Mouse (Mus musculus) hindbrain, embryonic 11.5 days (tissue): Measurements from ENCODE around the gene Myom1. TPM values are rescaled to one million over a fixed set of nuclear protein-coding genes. Genes with fewer than 3 reads are reported as not detected.

Experiments used
- ATAC-seq: fragments of 200-750 bp; cut with Nextera tagmentation; 2 replicates; pipeline ENCODE4 v1.8.0; 2017; ENCODE audit warnings: mild to moderate bottlenecking, moderate TSS enrichment, moderate library complexity; ENCODE audit not compliant: low FRiP score
- DNase-seq: peaks from one replicate; pipeline ENCODE4 v3.0.0-alpha.2; 2015; ENCODE audit warnings: low spot score
- H3K27ac ChIP-seq: fragments of 300-500 bp; sonication (generic); 2 replicates; pipeline ENCODE4 v1.5.1; 2014; ENCODE audit warnings: mild to moderate bottlenecking, low read depth, low read length
- H3K27me3 ChIP-seq: fragments of 300-500 bp; sonication (generic); 2 replicates; pipeline ENCODE4 v1.6.1; 2014; ENCODE audit warnings: mild to moderate bottlenecking, low read length, moderate library complexity, mixed read lengths; ENCODE audit not compliant: control insufficient read depth, insufficient read depth
- H3K36me3 ChIP-seq: fragments of 300-500 bp; sonication (generic); 2 replicates; pipeline ENCODE4 v1.6.1; 2014; ENCODE audit warnings: mild to moderate bottlenecking, low read length, moderate library complexity, mixed read lengths; ENCODE audit not compliant: control insufficient read depth, insufficient read depth
- H3K4me1 ChIP-seq: fragments of 300-500 bp; sonication (generic); replicated peaks from 2 replicates; pipeline ENCODE4 v1.6.1; 2014; ENCODE audit warnings: low read length, mixed read lengths; ENCODE audit not compliant: control insufficient read depth, insufficient read depth
- H3K4me2 ChIP-seq: fragments of 300-500 bp; sonication (generic); replicated peaks from 2 replicates; pipeline ENCODE4 v1.6.1; 2014; ENCODE audit warnings: mild to moderate bottlenecking, low read depth, low read length
- H3K4me3 ChIP-seq: fragments of 300-500 bp; sonication (generic); 2 replicates; pipeline ENCODE4 v1.5.1; 2014; ENCODE audit warnings: low read depth, low read length
- H3K9ac ChIP-seq: fragments of 300-500 bp; sonication (generic); 2 replicates; pipeline ENCODE4 v1.6.1; 2014; ENCODE audit warnings: low read depth, low read length
- H3K9me3 ChIP-seq: fragments of 300-500 bp; sonication (generic); 2 replicates; pipeline ENCODE4 v1.6.1; 2016; ENCODE audit warnings: low read length; ENCODE audit not compliant: control insufficient read depth
- WGBS: fragments of 180-500 bp; shearing (Covaris S2); extraction: QIAGEN DNeasy Blood & Tissue Kit; methylation state at CpG from one replicate; pipeline ENCODE4 v1.1.7; 2014; 5-methylcytosine and 5-hydroxymethylcytosine counted together
- polyA plus RNA-seq: library from polyadenylated mRNA; unstranded; fragments of >200 nt; fragmentation: Nextera tagmentation; extraction: Ambion mirVana; gene quantifications from 2 replicates; pipeline ENCODE4 v1.2.1, GENCODE M21; 2014

Gene Myom1
- polyA plus RNA-seq, 1 experiment from 2014 or later = 2.0 TPM

GRCm38 (mm10) chr17:71055203-71055894, 52.9 kb downstream of the Myom1 start:
- H3K4me3 ChIP-seq = no peak overlapping the region
- DNase-seq (no peak), ATAC-seq (no peak)
- 90% methylated on average over 8 of the region's 8 CpGs for WGBS
- no peaks in the 10 kb centered on the region for H3K36me3 ChIP-seq
- H3K9me3 ChIP-seq = no peaks in the 10 kb centered on the region
- no peaks in the 10 kb centered on the region for H3K4me1 ChIP-seq
- H3K27me3 ChIP-seq = no peaks in the 10 kb centered on the region
- no peak overlapping the region for H3K9ac ChIP-seq
- H3K27ac ChIP-seq = no peak overlapping the region
- no peak overlapping the region for H3K4me2 ChIP-seq

- H3K4me2 ChIP-seq = no peak overlapping the region
- no peaks in the 10 kb centered on the region for H3K36me3 ChIP-seq
- no peaks in the 10 kb centered on the region for H3K9me3 ChIP-seq
- DNase-seq (no peak), ATAC-seq (no peak)
- 70% methylated on average over 7 of the region's 7 CpGs for WGBS
- no peak overlapping the region for H3K4me3 ChIP-seq
- no peak overlapping the region for H3K9ac ChIP-seq
- no peaks in the 10 kb centered on the region for H3K27me3 ChIP-seq
- no peak overlapping the region for H3K27ac ChIP-seq
- no peaks in the 10 kb centered on the region for H3K4me1 ChIP-seq
These were observed 54.0 kb downstream of the Myom1 start for GRCm38 (mm10) chr17:71056405-71056804.

- no peaks in the 10 kb centered on the region for H3K27me3 ChIP-seq
- H3K9me3 ChIP-seq = no peaks in the 10 kb centered on the region
- H3K27ac ChIP-seq = no peak overlapping the region
- H3K36me3 ChIP-seq = no peaks in the 10 kb centered on the region
- DNase-seq (no peak), ATAC-seq (no peak)
- H3K4me2 ChIP-seq = no peak overlapping the region
- H3K4me1 ChIP-seq = no peaks in the 10 kb centered on the region
- 80% methylated on average over 3 of the region's 3 CpGs for WGBS
- no peak overlapping the region for H3K9ac ChIP-seq
- no peak overlapping the region for H3K4me3 ChIP-seq
These were observed 55.3 kb downstream of the Myom1 start for GRCm38 (mm10) chr17:71057758-71058157.

GRCm38 (mm10) chr17:71059213-71059612, 56.8 kb downstream of the Myom1 start:
- no peaks in the 10 kb centered on the region for H3K4me1 ChIP-seq
- DNase-seq (no peak), ATAC-seq (no peak)
- WGBS = 89% methylated on average over 3 of the region's 3 CpGs
- H3K9ac ChIP-seq = no peak overlapping the region
- no peaks in the 10 kb centered on the region for H3K9me3 ChIP-seq
- H3K4me2 ChIP-seq = no peak overlapping the region
- no peak overlapping the region for H3K27ac ChIP-seq
- no peaks in the 10 kb centered on the region for H3K36me3 ChIP-seq
- no peaks in the 10 kb centered on the region for H3K27me3 ChIP-seq
- no peak overlapping the region for H3K4me3 ChIP-seq

GRCm38 (mm10) chr17:71062049-71062560, 59.7 kb downstream of the Myom1 start:
- ATAC-seq = no peak
- DNase-seq = no peak
- no peak overlapping the region for H3K9ac ChIP-seq
- no peak overlapping the region for H3K4me3 ChIP-seq
- no peak overlapping the region for H3K27ac ChIP-seq
- H3K4me1 ChIP-seq = no peaks in the 10 kb centered on the region
- H3K9me3 ChIP-seq = no peaks in the 10 kb centered on the region
- H3K36me3 ChIP-seq = no peaks in the 10 kb centered on the region
- WGBS = 65% methylated on average over 5 of the region's 5 CpGs
- H3K27me3 ChIP-seq = no peaks in the 10 kb centered on the region
- no peak overlapping the region for H3K4me2 ChIP-seq

GRCm38 (mm10) chr17:71062870-71063602, 60.6 kb downstream of the Myom1 start:
- no peak overlapping the region for H3K9ac ChIP-seq
- H3K4me1 ChIP-seq = no peaks in the 10 kb centered on the region
- no peaks in the 10 kb centered on the region for H3K27me3 ChIP-seq
- no peak overlapping the region for H3K4me2 ChIP-seq
- H3K4me3 ChIP-seq = no peak overlapping the region
- H3K27ac ChIP-seq = no peak overlapping the region
- no peak for DNase-seq
- no peak for ATAC-seq
- no peaks in the 10 kb centered on the region for H3K9me3 ChIP-seq
- 66% methylated on average over 13 of the region's 13 CpGs for WGBS
- no peaks in the 10 kb centered on the region for H3K36me3 ChIP-seq

- Histone ChIP-seq H3K27me3 (no peaks in the 10 kb centered on the region), H3K36me3 (no peaks in the 10 kb centered on the region), H3K27ac (no peak overlapping the region), H3K4me1 (no peaks in the 10 kb centered on the region), H3K9me3 (no peaks in the 10 kb centered on the region), H3K9ac (no peak overlapping the region), H3K4me2 (no peak overlapping the region), H3K4me3 (no peak overlapping the region)
- no peak for ATAC-seq
- WGBS = 66% methylated on average over 7 of the region's 7 CpGs
- peak; percentile 54 for DNase-seq
These were observed 62.1 kb downstream of the Myom1 start for GRCm38 (mm10) chr17:71064463-71065014.

- no peak overlapping the region for H3K4me2 ChIP-seq
- H3K36me3 ChIP-seq = no peaks in the 10 kb centered on the region
- H3K9ac ChIP-seq = no peak overlapping the region
- no peaks in the 10 kb centered on the region for H3K4me1 ChIP-seq
- ATAC-seq (0 out of 2 replicates have a peak, but pooled peaks have one; percentile 19), DNase-seq (no peak)
- no peak overlapping the region for H3K27ac ChIP-seq
- H3K4me3 ChIP-seq = no peak overlapping the region
- no peaks in the 10 kb centered on the region for H3K27me3 ChIP-seq
- H3K9me3 ChIP-seq = no peaks in the 10 kb centered on the region
- WGBS = 77% methylated on average over 6 of the region's 6 CpGs
These were observed 62.7 kb downstream of the Myom1 start for GRCm38 (mm10) chr17:71065127-71065526.
